Mouse (Mus musculus): ENCODE data around the gene Smarcal1. TPM values are rescaled to one million over a fixed set of nuclear protein-coding genes. Genes with fewer than 3 reads are reported as not detected.

The Smarcal1 gene
- polyA plus RNA-seq, 1 experiment from 2014 or later = 7.3 TPM

DNA sequence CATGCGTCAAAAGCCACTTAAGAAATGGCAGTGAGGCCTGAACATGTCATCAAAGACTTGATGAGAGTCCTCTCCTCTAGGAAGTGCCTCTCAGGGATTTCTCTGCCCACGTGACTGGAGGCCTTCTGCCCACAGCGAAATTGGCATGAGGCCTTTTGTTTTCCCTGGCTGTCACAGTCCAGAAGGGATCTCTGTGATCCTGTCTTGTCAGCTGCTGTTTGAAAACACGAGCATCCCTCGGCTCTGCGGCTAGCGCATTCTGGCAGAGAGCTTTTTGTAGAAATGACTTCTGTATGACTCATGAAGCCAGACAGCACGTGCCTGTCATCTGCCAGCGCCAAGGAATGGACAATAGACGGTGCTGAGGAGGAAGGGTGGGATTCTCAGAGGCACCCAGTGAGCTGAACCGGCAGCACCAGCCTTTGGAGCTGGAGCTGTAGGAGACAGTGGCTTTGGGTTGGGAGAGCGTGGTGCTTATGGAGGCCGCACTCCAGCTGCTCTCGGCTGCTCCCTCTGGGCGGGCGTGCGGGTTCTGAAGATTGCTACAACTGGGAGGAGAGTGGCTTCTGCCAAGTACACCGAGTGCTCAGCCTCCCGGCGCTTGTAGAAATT is 10.4 kb downstream of the Smarcal1 start:
- Histone ChIP-seq H3K4me1 (replicated peaks; ENCODE audit: control insufficient read depth, insufficient read depth) (no peaks in the 10 kb centered on the region), H3K9me3 (ENCODE audit: control insufficient read depth, low read length) (no peaks in the 10 kb centered on the region), H3K4me3 (ENCODE audit: low read depth, low read length) (no peak overlapping the region), H3K27me3 (ENCODE audit: control insufficient read depth, insufficient read depth, low read length) (no peaks in the 10 kb centered on the region), H3K9ac (ENCODE audit: low read length) (no peak overlapping the region), H3K4me2 (replicated peaks; ENCODE audit: low read depth) (no peak overlapping the region), H3K27ac (replicated peaks) (0 out of 2 replicates have a peak overlapping the region, but pooled peaks have one; percentile 18), H3K36me3 (ENCODE audit: control insufficient read depth, insufficient read depth, low read length) (peaks cover 21% of the 10 kb centered on the region)
- peak; percentile 38; the same call in 1 of the 2 replicates for ATAC-seq (ENCODE audit: low FRiP score, low TSS enrichment)
- no peak for DNase-seq (ENCODE audit: low spot score)
- WGBS = 65% methylated on average over 20 of the region's 20 CpGs
- TF ChIP-seq CTCF (IDR thresholded peaks at IDR 0.05; ENCODE audit: low read depth) (no peak; the same call in 1 of the 2 replicates), EP300 (optimal IDR thresholded peaks at IDR 0.05) (no peak)

DNA sequence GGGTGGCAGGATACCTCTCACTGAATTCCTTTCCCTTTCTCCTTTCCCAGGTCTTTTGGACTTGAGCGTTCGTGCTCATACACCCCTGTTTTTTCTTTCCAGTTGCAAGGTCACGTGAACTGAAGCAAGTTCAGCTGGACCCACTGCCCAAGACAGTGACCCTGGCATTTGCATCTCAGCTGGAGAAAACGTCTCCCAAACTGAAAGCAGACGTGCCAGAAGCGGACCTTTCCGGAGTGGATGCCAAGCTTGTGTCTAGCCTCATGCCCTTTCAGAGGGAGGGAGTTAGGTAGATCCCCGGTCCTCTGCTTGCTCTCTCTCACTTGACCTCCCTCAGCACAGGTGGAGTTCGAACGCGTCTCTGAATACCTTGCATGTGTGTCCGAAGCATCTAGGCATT is 12.6 kb downstream of the Smarcal1 start:
- peaks cover 21% of the 10 kb centered on the region for H3K36me3 ChIP-seq (ENCODE audit: control insufficient read depth, insufficient read depth, low read length)
- H3K9me3 ChIP-seq (ENCODE audit: control insufficient read depth, low read length) = no peaks in the 10 kb centered on the region
- H3K4me3 ChIP-seq (ENCODE audit: low read depth, low read length) = no peak overlapping the region
- no peak for TF ChIP-seq EP300 (optimal IDR thresholded peaks at IDR 0.05)
- TF ChIP-seq CTCF (IDR thresholded peaks at IDR 0.05; ENCODE audit: low read depth) = no peak
- no peaks in the 10 kb centered on the region for H3K27me3 ChIP-seq (ENCODE audit: control insufficient read depth, insufficient read depth, low read length)
- 95% methylated on average over 12 of the region's 12 CpGs for WGBS
- H3K4me2 ChIP-seq (replicated peaks; ENCODE audit: low read depth) = no peak overlapping the region
- H3K9ac ChIP-seq (ENCODE audit: low read length) = no peak overlapping the region
- H3K4me1 ChIP-seq (replicated peaks; ENCODE audit: control insufficient read depth, insufficient read depth) = no peaks in the 10 kb centered on the region
- no peak for ATAC-seq (ENCODE audit: low FRiP score, low TSS enrichment)
- H3K27ac ChIP-seq (replicated peaks) = no peak overlapping the region
- no peak for DNase-seq (ENCODE audit: low spot score)

GRCm38 (mm10) chr1:72596231-72596630 is 13.2 kb downstream of the Smarcal1 start:
- WGBS = 89% methylated on average over 5 of the region's 5 CpGs
- Histone ChIP-seq H3K9ac (ENCODE audit: low read length) (no peak overlapping the region), H3K4me1 (replicated peaks; ENCODE audit: control insufficient read depth, insufficient read depth) (no peaks in the 10 kb centered on the region), H3K4me2 (replicated peaks; ENCODE audit: low read depth) (no peak overlapping the region), H3K27ac (replicated peaks) (no peak overlapping the region), H3K9me3 (ENCODE audit: control insufficient read depth, low read length) (no peaks in the 10 kb centered on the region), H3K27me3 (ENCODE audit: control insufficient read depth, insufficient read depth, low read length) (no peaks in the 10 kb centered on the region), H3K36me3 (ENCODE audit: control insufficient read depth, insufficient read depth, low read length) (peaks cover 25% of the 10 kb centered on the region), H3K4me3 (ENCODE audit: low read depth, low read length) (no peak overlapping the region)
- no peak for DNase-seq (ENCODE audit: low spot score)
- ATAC-seq (ENCODE audit: low FRiP score, low TSS enrichment) = no peak
- TF ChIP-seq CTCF (IDR thresholded peaks at IDR 0.05; ENCODE audit: low read depth) (no peak), EP300 (optimal IDR thresholded peaks at IDR 0.05) (no peak)

GRCm38 (mm10) chr1:72599146-72600101 is 16.4 kb downstream of the Smarcal1 start:
- Histone ChIP-seq H3K4me2 (replicated peaks; ENCODE audit: low read depth) (peak overlapping the region; percentile 28; the same call in 1 of the 2 replicates), H3K36me3 (ENCODE audit: control insufficient read depth, insufficient read depth, low read length) (peaks cover 20% of the 10 kb centered on the region), H3K27me3 (ENCODE audit: control insufficient read depth, insufficient read depth, low read length) (no peaks in the 10 kb centered on the region), H3K9me3 (ENCODE audit: control insufficient read depth, low read length) (no peaks in the 10 kb centered on the region), H3K9ac (ENCODE audit: low read length) (no peak overlapping the region), H3K4me1 (replicated peaks; ENCODE audit: control insufficient read depth, insufficient read depth) (no peaks in the 10 kb centered on the region), H3K27ac (replicated peaks) (no peak overlapping the region), H3K4me3 (ENCODE audit: low read depth, low read length) (no peak overlapping the region)
- no peak for TF ChIP-seq CTCF (IDR thresholded peaks at IDR 0.05; ENCODE audit: low read depth)
- no peak for TF ChIP-seq EP300 (optimal IDR thresholded peaks at IDR 0.05)
- DNase-seq (ENCODE audit: low spot score) (peak; percentile 53), ATAC-seq (ENCODE audit: low FRiP score, low TSS enrichment) (peak; percentile 45)
- 36% methylated on average over 21 of the region's 21 CpGs for WGBS

- DNase-seq (ENCODE audit: low spot score) (no peak), ATAC-seq (ENCODE audit: low FRiP score, low TSS enrichment) (no peak)
- no peak overlapping the region for H3K4me2 ChIP-seq (replicated peaks; ENCODE audit: low read depth)
- H3K9ac ChIP-seq (ENCODE audit: low read length) = no peak overlapping the region
- TF ChIP-seq CTCF (IDR thresholded peaks at IDR 0.05; ENCODE audit: low read depth) (no peak), EP300 (optimal IDR thresholded peaks at IDR 0.05) (no peak)
- 85% methylated on average over 5 of the region's 5 CpGs for WGBS
- no peak overlapping the region for H3K27ac ChIP-seq (replicated peaks)
- no peak overlapping the region for H3K4me3 ChIP-seq (ENCODE audit: low read depth, low read length)
- no peaks in the 10 kb centered on the region for H3K4me1 ChIP-seq (replicated peaks; ENCODE audit: control insufficient read depth, insufficient read depth)
- peaks cover 20% of the 10 kb centered on the region for H3K36me3 ChIP-seq (ENCODE audit: control insufficient read depth, insufficient read depth, low read length)
- H3K9me3 ChIP-seq (ENCODE audit: control insufficient read depth, low read length) = no peaks in the 10 kb centered on the region
- no peaks in the 10 kb centered on the region for H3K27me3 ChIP-seq (ENCODE audit: control insufficient read depth, insufficient read depth, low read length)
Measured at GRCm38 (mm10) chr1:72600778-72601177, 17.7 kb downstream of the Smarcal1 start.

Measured in stomach, postnatal 0 days (tissue).